Mouse (Mus musculus) olfactory bulb, adult 2 months (tissue): ENCODE measurements around the gene Plekhg1.

Experiments
- CTCF ChIP-seq: fragments of 200-500 bp; IDR thresholded peaks from 2 replicates; pipeline ENCODE4 v1.5.1; 2012; ENCODE audit warnings: low read depth, mild to moderate bottlenecking, low read length, moderate library complexity; ENCODE audit not compliant: insufficient read depth
- POLR2A ChIP-seq: fragments of 200-500 bp; IDR thresholded peaks from 2 replicates; pipeline ENCODE4 v1.6.1; 2012; ENCODE audit warnings: mild to moderate bottlenecking, low read depth, low read length, moderate library complexity; ENCODE audit not compliant: insufficient read depth

DNA sequence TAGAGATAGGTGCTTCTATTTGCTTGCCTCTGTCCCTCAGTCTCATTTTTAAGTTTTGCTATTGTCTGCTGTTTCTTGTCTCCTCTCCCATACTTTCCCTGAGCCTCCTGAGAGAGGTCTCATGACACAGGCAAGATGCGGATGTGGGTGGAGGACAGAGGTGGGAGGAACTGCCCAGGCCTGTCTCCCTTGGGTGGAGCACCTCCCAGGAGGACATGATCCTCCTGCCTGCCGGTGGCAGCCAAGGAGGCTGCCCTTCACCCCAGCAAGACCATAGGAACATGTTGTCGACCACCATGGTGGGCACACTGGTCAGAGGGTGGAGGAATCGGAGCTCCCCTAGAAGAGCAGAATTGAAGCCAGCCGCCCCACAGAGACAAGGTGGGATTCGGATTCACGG lies 94.5 kb downstream of the Plekhg1 start:
- no peak for TF ChIP-seq POLR2A
- no peak for TF ChIP-seq CTCF
